Mouse (Mus musculus) heart, postnatal 36 days (tissue): Measurements from ENCODE around the gene Gnl3l. TPM values are rescaled to one million over a fixed set of nuclear protein-coding genes. Genes with fewer than 3 reads are reported as not detected.

ENCODE experiments used
- DNase-seq, 2 experiments: peaks; one replicate each; pipeline ENCODE4 v3.0.0; 2021 to 2022
- intact Hi-C: fragments of 180-260 bp; cut with DNase I; formaldehyde crosslinking; loops from one replicate; pipeline ENCODE4 v1.15.1; 2025
- total RNA-seq, 2 experiments: library from RNA; stranded (reverse); gene quantifications; 2 replicates each; pipeline ENCODE4 v1.2.3; 2021

Gnl3l gene
- total RNA-seq, 2 experiments from 2014 or later = 32.8 to 37.2 TPM

GRCm38 (mm10) chrX:150963027-150963426, 54.1 kb downstream of the Gnl3l start:
- intact Hi-C loops = no loop called here
- no peak for DNase-seq

GRCm38 (mm10) chrX:150960702-150961101, 56.4 kb downstream of the Gnl3l start:
- DNase-seq = no peak
- intact Hi-C loops = no loop called here

- peak; percentile 70 to 71 for DNase-seq
- intact Hi-C loops = loop anchor here (2.0 to 5.0 kb wide), 5 partner anchors 141 to 444 kb away; partner anchors contain the start of genes Maged2 and Tsr2
Observed at GRCm38 (mm10) chrX:150956522-150957300, 60.4 kb downstream of the Gnl3l start.

GRCm38 (mm10) chrX:150956016-150956415, 61.1 kb downstream of the Gnl3l start:
- no peak for DNase-seq
- intact Hi-C loops = loop anchor here (2.0 to 5.0 kb wide), 5 partner anchors 141 to 444 kb away; partner anchors contain the start of genes Maged2 and Tsr2

DNA sequence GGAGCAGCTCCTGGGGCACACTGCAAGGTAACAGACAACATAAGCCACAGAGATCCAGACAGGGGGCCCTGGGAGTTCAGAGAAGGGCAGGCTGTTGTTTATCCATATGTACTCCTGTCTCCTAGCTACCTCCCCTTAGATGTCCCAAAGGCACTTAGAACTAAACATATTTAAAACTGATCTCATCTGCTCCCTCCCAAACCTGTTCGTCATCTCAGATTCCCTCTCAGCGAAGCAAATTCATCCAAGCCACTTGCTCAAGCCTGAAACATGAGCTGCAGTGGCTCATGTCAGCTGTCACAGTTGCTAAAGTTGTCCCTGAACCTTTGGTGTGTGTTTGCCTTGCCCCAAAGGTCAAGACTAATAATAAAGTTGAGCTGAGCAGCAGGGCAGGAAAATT, 61.7 kb downstream of the Gnl3l start:
- intact Hi-C loops = loop anchor here (5.0 kb wide), 4 partner anchors 142 to 443 kb away; partner anchors contain the start of genes Maged2 and Tsr2
- DNase-seq = peak in 1 of 2 experiments; percentile 16

GRCm38 (mm10) chrX:150954721-150955120, 62.4 kb downstream of the Gnl3l start:
- intact Hi-C loops = loop anchor here (5.0 kb wide), 4 partner anchors 142 to 442 kb away; partner anchors contain the start of genes Maged2 and Tsr2
- no peak for DNase-seq

Other genes with a start within 250 kb of the Gnl3l start
- 10 to 100 TPM; 23.4 to 30.2 TPM for gene Maged2, start 203.0 kb downstream of the Gnl3l start, total RNA-seq
- gene Fgd1, start 28.8 kb upstream of the Gnl3l start, total RNA-seq = 10 to 100 TPM in 1 of 2 experiments, 1 to 10 TPM in 1; 6.9 to 11.0 TPM
- gene Tsr2, start 79.2 kb upstream of the Gnl3l start, total RNA-seq = 10 to 100 TPM; 10.9 to 13.3 TPM
- under 1 TPM; 0.11 to 0.14 TPM for gene Wnk3, start 180.8 kb upstream of the Gnl3l start, total RNA-seq